Mouse (Mus musculus): ENCODE measurements around the gene Fam57b. TPM values are rescaled to one million over a fixed set of nuclear protein-coding genes. Genes with fewer than 3 reads are reported as not detected.
A peak's percentile ranks its signal among the peaks of the same experiment; 100 is the strongest.

The Fam57b gene
- total RNA-seq, 2 experiments from 2014 or later: not detected

- peak; percentile 43 for ATAC-seq (replicated peaks; ENCODE audit: poor library complexity, severe bottlenecking)
Observed at GRCm38 (mm10) chr7:126862147-126862784, 64.8 kb downstream of the Fam57b start, which contains the start of gene Ino80e. Ino80e (minus strand) TSS chr7:126862377.

DNA sequence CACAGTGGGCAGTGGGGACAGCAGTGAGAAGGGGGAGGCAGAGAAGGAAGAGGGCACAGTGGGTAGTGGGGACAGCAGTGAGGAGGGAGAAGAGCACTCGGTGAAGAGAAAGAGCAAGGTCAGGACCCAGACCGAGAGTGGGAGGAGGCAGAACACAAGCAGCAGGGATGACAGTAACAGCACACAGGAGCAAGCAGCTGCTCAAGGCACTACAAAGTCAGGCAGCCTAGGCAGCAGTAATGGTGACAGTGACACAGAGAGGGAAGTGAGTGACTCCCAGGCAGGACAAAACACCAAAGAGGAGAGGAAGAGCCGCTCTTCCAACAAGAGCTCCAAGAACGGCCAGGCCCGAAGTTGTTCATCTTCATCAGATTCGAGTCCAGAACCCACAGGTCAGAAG, 66.3 kb downstream of the Fam57b start:
- ATAC-seq (replicated peaks; ENCODE audit: poor library complexity, severe bottlenecking): no peak

DNA sequence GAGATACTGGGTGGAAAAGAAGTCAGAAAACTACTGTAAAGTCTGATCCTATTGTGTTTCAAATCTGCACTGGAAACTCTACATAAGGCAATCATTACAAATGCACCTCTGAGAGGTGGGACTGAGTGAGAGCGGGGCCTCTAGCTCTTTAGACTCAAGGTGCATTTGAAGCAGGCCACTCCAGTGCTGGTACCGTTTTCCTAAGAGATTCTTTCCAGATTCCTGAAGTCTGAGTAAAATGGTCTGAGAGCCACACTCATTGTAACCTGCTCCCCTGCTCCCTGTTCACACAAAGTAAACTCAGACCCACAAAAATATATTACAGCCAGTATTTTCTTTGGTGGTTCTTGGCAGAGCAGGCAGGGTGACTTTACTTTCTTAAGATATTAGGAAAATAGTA, 70.1 kb downstream of the Fam57b start:
- no peak for ATAC-seq (replicated peaks; ENCODE audit: poor library complexity, severe bottlenecking)

GRCm38 (mm10) chr7:126868003-126868402, 70.5 kb downstream of the Fam57b start:
- no peak for ATAC-seq (replicated peaks; ENCODE audit: poor library complexity, severe bottlenecking)

GRCm38 (mm10) chr7:126869780-126870519, 72.5 kb downstream of the Fam57b start:
- ATAC-seq (replicated peaks; ENCODE audit: poor library complexity, severe bottlenecking): no peak

DNA sequence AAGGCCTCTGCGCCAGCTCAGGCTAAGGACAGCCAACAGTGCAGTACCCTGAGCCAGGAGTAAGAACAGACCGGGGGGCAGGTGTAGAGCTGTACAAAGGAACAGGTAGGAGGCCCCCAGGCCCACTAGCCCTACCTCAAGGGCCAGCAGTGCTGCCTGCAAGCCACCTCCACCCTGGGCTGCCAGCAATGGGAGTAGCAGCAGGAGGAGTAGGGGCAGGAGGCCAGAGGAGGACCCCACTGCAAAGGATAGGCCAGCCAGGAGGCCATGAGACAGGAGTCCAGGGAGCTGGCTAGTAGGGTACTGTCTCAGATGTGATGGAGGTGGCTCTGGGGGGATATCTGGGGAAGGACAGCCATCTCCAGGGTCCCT, 73.0 kb downstream of the Fam57b start:
- ATAC-seq (replicated peaks; ENCODE audit: poor library complexity, severe bottlenecking): no peak

DNA sequence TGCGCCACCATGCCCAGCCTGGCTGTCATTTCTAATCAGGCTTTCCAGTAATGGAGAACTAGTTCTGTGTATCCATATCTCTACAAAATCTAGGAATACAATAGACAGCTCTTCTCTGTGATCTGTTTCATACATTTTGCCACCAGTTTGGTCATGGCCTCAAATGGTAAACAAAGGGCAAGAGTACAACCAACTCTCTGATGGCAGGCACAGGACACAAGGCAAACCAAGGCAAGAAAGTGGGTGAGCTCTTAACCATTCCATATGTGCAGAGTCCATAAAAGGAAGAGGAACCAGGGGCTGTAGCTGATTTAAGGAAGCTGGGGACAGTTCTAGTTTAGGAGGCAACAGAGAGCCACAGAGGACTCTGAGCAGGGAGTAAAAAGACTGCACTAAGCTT, 79.8 kb downstream of the Fam57b start:
- no peak for ATAC-seq (replicated peaks; ENCODE audit: poor library complexity, severe bottlenecking)

Other genes with a start within 250 kb of the Fam57b start
Only the 30 nearest of the 33 such genes appear.
- gene Apobr, start 212.7 kb upstream of the Fam57b start, total RNA-seq (2014; fragmentation: Nextera tagmentation): 2.1 and 3.9 TPM in 2 replicates
- gene Apobr, start 212.7 kb upstream of the Fam57b start, total RNA-seq (2017): 4.2 and 6.2 TPM in 2 replicates
- gene Cln3, start 211.9 kb upstream of the Fam57b start, total RNA-seq (2014; fragmentation: Nextera tagmentation): 37.7 and 61.7 TPM in 2 replicates
- 9.6 and 16.3 TPM in 2 replicates for gene Cln3, start 211.9 kb upstream of the Fam57b start, total RNA-seq (2017)
- 1.3 TPM in 1 of 2 replicates, not detected in the other for gene Il27, start 202.7 kb upstream of the Fam57b start, total RNA-seq (2014; fragmentation: Nextera tagmentation)
- gene Il27, start 202.7 kb upstream of the Fam57b start, total RNA-seq (2017): 1.2 TPM in 1 of 2 replicates, not detected in the other
- gene Nupr1, start 166.8 kb upstream of the Fam57b start, total RNA-seq (2014; fragmentation: Nextera tagmentation): 0.92 and 1.3 TPM in 2 replicates
- 1.7 TPM in 1 of 2 replicates, not detected in the other for gene Nupr1, start 166.8 kb upstream of the Fam57b start, total RNA-seq (2017)
- gene Sgf29, start 148.4 kb upstream of the Fam57b start, total RNA-seq (2014; fragmentation: Nextera tagmentation): 129 and 133 TPM in 2 replicates
- gene Sgf29, start 148.4 kb upstream of the Fam57b start, total RNA-seq (2017): 53.3 and 79.1 TPM in 2 replicates
- 0.85 TPM in 1 of 2 replicates, not detected in the other for gene Sult1a1, start 121.2 kb upstream of the Fam57b start, total RNA-seq (2014; fragmentation: Nextera tagmentation)
- 0.56 and 1.6 TPM in 2 replicates for gene Sult1a1, start 121.2 kb upstream of the Fam57b start, total RNA-seq (2017)
- gene Bola2, start 102.3 kb upstream of the Fam57b start, total RNA-seq (2014; fragmentation: Nextera tagmentation): 151 and 195 TPM in 2 replicates
- gene Bola2, start 102.3 kb upstream of the Fam57b start, total RNA-seq (2017): 135 and 158 TPM in 2 replicates
- gene Slx1b, start 101.9 kb upstream of the Fam57b start, total RNA-seq (2014; fragmentation: Nextera tagmentation): 9.3 and 13.3 TPM in 2 replicates
- gene Slx1b, start 101.9 kb upstream of the Fam57b start, total RNA-seq (2017): 5.4 and 6.3 TPM in 2 replicates
- 497 and 510 TPM in 2 replicates for gene Coro1a, start 89.9 kb upstream of the Fam57b start, total RNA-seq (2014; fragmentation: Nextera tagmentation)
- gene Coro1a, start 89.9 kb upstream of the Fam57b start, total RNA-seq (2017): 409 and 441 TPM in 2 replicates
- gene Mapk3, start 38.1 kb upstream of the Fam57b start, total RNA-seq (2014; fragmentation: Nextera tagmentation): 90.7 and 111 TPM in 2 replicates
- gene Mapk3, start 38.1 kb upstream of the Fam57b start, total RNA-seq (2017): 52.5 and 53.0 TPM in 2 replicates
- 13.0 and 27.7 TPM in 2 replicates for gene Gdpd3, start 31.3 kb upstream of the Fam57b start, total RNA-seq (2014; fragmentation: Nextera tagmentation)
- 3.6 and 11.3 TPM in 2 replicates for gene Gdpd3, start 31.3 kb upstream of the Fam57b start, total RNA-seq (2017)
- 29.6 and 42.6 TPM in 2 replicates for gene Ypel3, start 20.7 kb upstream of the Fam57b start, total RNA-seq (2014; fragmentation: Nextera tagmentation)
- 16.2 and 17.4 TPM in 2 replicates for gene Ypel3, start 20.7 kb upstream of the Fam57b start, total RNA-seq (2017)
- gene Tbx6, start 16.2 kb upstream of the Fam57b start, total RNA-seq (2014; fragmentation: Nextera tagmentation): 0.58 TPM in 1 of 2 replicates, not detected in the other
- not detected in 2 replicates for gene Tbx6, start 16.2 kb upstream of the Fam57b start, total RNA-seq (2017)
- 160 and 219 TPM in 2 replicates for gene Ppp4c, start 5.2 kb upstream of the Fam57b start, total RNA-seq (2014; fragmentation: Nextera tagmentation)
- gene Ppp4c, start 5.2 kb upstream of the Fam57b start, total RNA-seq (2017): 131 and 137 TPM in 2 replicates
- not detected in 2 replicates for gene 4930451I11Rik, start 34.0 kb downstream of the Fam57b start, total RNA-seq (2014; fragmentation: Nextera tagmentation)
- not detected in 2 replicates for gene 4930451I11Rik, start 34.0 kb downstream of the Fam57b start, total RNA-seq (2017)
- not detected in 2 replicates for gene Doc2a, start 49.7 kb downstream of the Fam57b start, total RNA-seq (2014; fragmentation: Nextera tagmentation)
- gene Doc2a, start 49.7 kb downstream of the Fam57b start, total RNA-seq (2017): 0.15 TPM in 1 of 2 replicates, not detected in the other
- 62.2 and 65.9 TPM in 2 replicates for gene Hirip3, start 64.3 kb downstream of the Fam57b start, total RNA-seq (2014; fragmentation: Nextera tagmentation)
- 168 and 171 TPM in 2 replicates for gene Hirip3, start 64.3 kb downstream of the Fam57b start, total RNA-seq (2017)
- 89.0 and 100 TPM in 2 replicates for gene Ino80e, start 64.7 kb downstream of the Fam57b start, total RNA-seq (2014; fragmentation: Nextera tagmentation)
- gene Ino80e, start 64.7 kb downstream of the Fam57b start, total RNA-seq (2017): 23.4 and 35.3 TPM in 2 replicates
- gene Taok2, start 87.0 kb downstream of the Fam57b start, total RNA-seq (2014; fragmentation: Nextera tagmentation): 28.0 and 45.8 TPM in 2 replicates
- gene Taok2, start 87.0 kb downstream of the Fam57b start, total RNA-seq (2017): 29.9 and 35.6 TPM in 2 replicates
- 27.9 and 31.9 TPM in 2 replicates for gene Tmem219, start 125.2 kb downstream of the Fam57b start, total RNA-seq (2014; fragmentation: Nextera tagmentation)
- gene Tmem219, start 125.2 kb downstream of the Fam57b start, total RNA-seq (2017): 20.0 and 26.5 TPM in 2 replicates
- 12.4 and 23.1 TPM in 2 replicates for gene Kctd13, start 131.2 kb downstream of the Fam57b start, total RNA-seq (2014; fragmentation: Nextera tagmentation)
- gene Kctd13, start 131.2 kb downstream of the Fam57b start, total RNA-seq (2017): 9.7 and 10.3 TPM in 2 replicates
- gene Asphd1, start 151.9 kb downstream of the Fam57b start, total RNA-seq (2014; fragmentation: Nextera tagmentation): not detected in 2 replicates
- not detected in 2 replicates for gene Asphd1, start 151.9 kb downstream of the Fam57b start, total RNA-seq (2017)
- 3.4 and 6.4 TPM in 2 replicates for gene Sez6l2, start 152.9 kb downstream of the Fam57b start, total RNA-seq (2014; fragmentation: Nextera tagmentation)
- 0.46 and 1.4 TPM in 2 replicates for gene Sez6l2, start 152.9 kb downstream of the Fam57b start, total RNA-seq (2017)
- gene Cdipt, start 178.2 kb downstream of the Fam57b start, total RNA-seq (2014; fragmentation: Nextera tagmentation): 72.3 and 78.9 TPM in 2 replicates
- gene Cdipt, start 178.2 kb downstream of the Fam57b start, total RNA-seq (2017): 38.2 and 63.1 TPM in 2 replicates
- gene Cdiptos, start 178.4 kb downstream of the Fam57b start, total RNA-seq (2014; fragmentation: Nextera tagmentation): 1.1 and 2.7 TPM in 2 replicates
- 0.26 and 1.1 TPM in 2 replicates for gene Cdiptos, start 178.4 kb downstream of the Fam57b start, total RNA-seq (2017)
- gene Mvp, start 217.0 kb downstream of the Fam57b start, total RNA-seq (2014; fragmentation: Nextera tagmentation): 9.8 and 13.1 TPM in 2 replicates
- gene Mvp, start 217.0 kb downstream of the Fam57b start, total RNA-seq (2017): 17.7 and 22.1 TPM in 2 replicates
- not detected in 2 replicates for gene Pagr1b, start 218.8 kb downstream of the Fam57b start, total RNA-seq (2014; fragmentation: Nextera tagmentation)
- gene Pagr1b, start 218.8 kb downstream of the Fam57b start, total RNA-seq (2017): 10.5 TPM in 1 of 2 replicates, not detected in the other
- 17.5 and 50.8 TPM in 2 replicates for gene Pagr1a, start 219.7 kb downstream of the Fam57b start, total RNA-seq (2014; fragmentation: Nextera tagmentation)
- gene Pagr1a, start 219.7 kb downstream of the Fam57b start, total RNA-seq (2017): 3.4 and 27.2 TPM in 2 replicates
- gene Gm42742, start 223.4 kb downstream of the Fam57b start, total RNA-seq (2014; fragmentation: Nextera tagmentation): 2.3 and 28.3 TPM in 2 replicates
- gene Gm42742, start 223.4 kb downstream of the Fam57b start, total RNA-seq (2017): 32.7 and 35.4 TPM in 2 replicates
- gene Prrt2, start 223.5 kb downstream of the Fam57b start, total RNA-seq (2014; fragmentation: Nextera tagmentation): 1.8 and 6.9 TPM in 2 replicates
- 0.43 and 1.6 TPM in 2 replicates for gene Prrt2, start 223.5 kb downstream of the Fam57b start, total RNA-seq (2017)

All from granulocyte monocyte progenitor cell, adult 5-6 weeks (primary cell).